Mouse (Mus musculus) embryonic fibroblast, embryonic 13.5 days (primary cell): Measurements from ENCODE around the gene Col25a1.

ENCODE experiments used
- CTCF ChIP-seq: IDR thresholded peaks from 2 replicates; pipeline ENCODE4 v1.5.1; 2011; ENCODE audit warnings: mild to moderate bottlenecking, control low read depth, low read length, moderate library complexity, borderline replicate concordance; ENCODE audit not compliant: insufficient read depth
- POLR2A ChIP-seq: IDR thresholded peaks from 2 replicates; pipeline ENCODE4 v1.6.1; 2011; ENCODE audit warnings: low read depth, mild to moderate bottlenecking, control low read depth, low read length, moderate library complexity

GRCm38 (mm10) chr3:130439767-130440166 lies 308.5 kb downstream of the Col25a1 start:
- TF ChIP-seq CTCF: no peak
- TF ChIP-seq POLR2A: no peak
